Mouse (Mus musculus) left cerebral cortex, adult 6 months (tissue): Measurements from ENCODE around the gene Agxt2. TPM values are rescaled to one million over a fixed set of nuclear protein-coding genes. Genes with fewer than 3 reads are reported as not detected.

ENCODE experiments used
- long read RNA-seq, 2 experiments: library from polyadenylated mRNA; unstranded; transcript quantifications; one replicate each; pipeline ENCODE4 v2.0.0; 2019 to 2020
- polyA plus RNA-seq: library from polyadenylated mRNA; unstranded; fragments of <200 nt; fragmentation: Nextera tagmentation; gene quantifications from 2 replicates; pipeline ENCODE4 v1.2.3, GENCODE M21; 2021

The Agxt2 gene
- polyA plus RNA-seq: not detected in 2 replicates
- long read RNA-seq, experiment 1: 0 reads
- long read RNA-seq, experiment 2: 0 reads

GRCm38 (mm10) chr15:10358039-10358948, at the start of gene Agxt2:
Agxt2 (plus strand) TSS chr15:10358532.

GRCm38 (mm10) chr15:10325080-10325479, 33.3 kb upstream of the Agxt2 start, which contains the start of gene Gm21973:
Gm21973 (plus strand) TSS chr15:10325380.

Other genes starting within 250 kb of the Agxt2 start
- 0.38 and 0.43 TPM in 2 replicates for gene Prlr, start 181.3 kb upstream of the Agxt2 start, polyA plus RNA-seq
- not detected in 2 replicates for gene Gm21973, start 33.2 kb upstream of the Agxt2 start, polyA plus RNA-seq
- 9.5 and 24.8 TPM in 2 replicates for gene Dnajc21, start 112.0 kb downstream of the Agxt2 start, polyA plus RNA-seq
- 14.9 and 24.4 TPM in 2 replicates for gene Brix1, start 127.4 kb downstream of the Agxt2 start, polyA plus RNA-seq
- gene Rad1, start 127.5 kb downstream of the Agxt2 start, polyA plus RNA-seq: 15.3 and 21.1 TPM in 2 replicates
- gene Ttc23l, start 200.1 kb downstream of the Agxt2 start, polyA plus RNA-seq: not detected in 2 replicates